Mouse (Mus musculus): Measurements from ENCODE around the gene 2510009E07Rik. TPM values are rescaled to one million over a fixed set of nuclear protein-coding genes. Genes with fewer than 3 reads are reported as not detected.

The 2510009E07Rik gene
- polyA plus RNA-seq, 1 experiment from 2014 or later, result 24.5 TPM

DNA sequence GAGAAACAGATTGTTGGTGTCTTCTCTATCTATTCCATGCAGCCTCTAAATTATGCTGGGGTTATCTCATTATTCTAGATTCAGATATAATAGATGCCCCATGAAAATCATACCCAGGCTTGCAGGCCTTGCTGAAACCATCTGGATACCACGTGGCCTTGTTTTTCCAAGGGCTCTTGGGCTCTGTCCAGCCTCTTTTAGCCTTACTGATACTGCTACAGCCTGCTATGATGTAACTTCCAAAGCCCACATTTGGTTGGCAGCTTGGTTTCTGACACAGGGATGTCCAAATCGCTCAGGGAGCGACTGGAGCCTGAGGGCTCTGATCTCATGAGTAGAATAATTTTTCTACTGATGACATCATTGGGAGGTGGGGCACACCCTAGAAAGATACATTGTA is 48.5 kb downstream of the 2510009E07Rik start:
- H3K4me1 ChIP-seq (ENCODE audit: control insufficient read depth, insufficient read depth, low read length), result peaks cover 36% of the 10 kb centered on the region
- no peak overlapping the region for H3K27ac ChIP-seq (ENCODE audit: low read length)
- 56% methylated on average over 3 of the region's 3 CpGs for WGBS
- no peaks in the 10 kb centered on the region for H3K9me3 ChIP-seq (replicated peaks; ENCODE audit: control insufficient read depth, low read length)
- H3K27me3 ChIP-seq (ENCODE audit: control insufficient read depth, insufficient read depth, low read length), result no peaks in the 10 kb centered on the region
- ATAC-seq (replicated peaks; ENCODE audit: extremely low read depth, insufficient read depth, low FRiP score), result no peak
- H3K36me3 ChIP-seq (ENCODE audit: control insufficient read depth, insufficient read depth), result peaks cover 5% of the 10 kb centered on the region; the same call in 1 of the 2 replicates
- H3K9ac ChIP-seq (ENCODE audit: low read length), result no peak overlapping the region
- H3K4me2 ChIP-seq (ENCODE audit: low read depth, low read length), result no peak overlapping the region
- H3K4me3 ChIP-seq (ENCODE audit: low read length), result no peak overlapping the region

DNA sequence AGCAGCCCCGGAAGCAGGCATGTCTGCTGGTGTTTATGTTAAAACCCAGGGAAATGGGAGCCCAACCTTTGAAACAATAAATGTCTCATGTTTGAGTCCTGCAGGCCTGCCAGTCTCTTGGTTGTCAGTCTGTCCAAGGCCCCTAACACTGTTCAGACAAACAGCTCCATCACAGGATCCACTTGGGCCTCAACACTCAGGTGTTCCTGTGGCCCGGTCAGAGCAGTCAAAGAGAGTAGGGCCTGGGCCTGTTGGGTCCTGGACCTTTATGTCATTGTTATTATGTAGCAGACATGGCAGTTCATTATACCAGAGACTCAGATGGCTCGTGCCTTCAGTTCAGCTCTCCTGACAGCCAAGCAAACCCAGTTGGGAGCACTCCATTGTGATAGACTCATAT is 49.9 kb downstream of the 2510009E07Rik start:
- H3K9me3 ChIP-seq (replicated peaks; ENCODE audit: control insufficient read depth, low read length), result no peaks in the 10 kb centered on the region
- H3K4me3 ChIP-seq (ENCODE audit: low read length), result no peak overlapping the region
- 64% methylated on average over 3 of the region's 3 CpGs for WGBS
- no peak overlapping the region for H3K9ac ChIP-seq (ENCODE audit: low read length)
- ATAC-seq (replicated peaks; ENCODE audit: extremely low read depth, insufficient read depth, low FRiP score), result no peak
- no peak overlapping the region for H3K27ac ChIP-seq (ENCODE audit: low read length)
- no peak overlapping the region; the same call in 1 of the 2 replicates for H3K4me2 ChIP-seq (ENCODE audit: low read depth, low read length)
- peaks cover 36% of the 10 kb centered on the region for H3K4me1 ChIP-seq (ENCODE audit: control insufficient read depth, insufficient read depth, low read length)
- H3K36me3 ChIP-seq (ENCODE audit: control insufficient read depth, insufficient read depth), result peaks cover 5% of the 10 kb centered on the region; the same call in 1 of the 2 replicates
- H3K27me3 ChIP-seq (ENCODE audit: control insufficient read depth, insufficient read depth, low read length), result no peaks in the 10 kb centered on the region

DNA sequence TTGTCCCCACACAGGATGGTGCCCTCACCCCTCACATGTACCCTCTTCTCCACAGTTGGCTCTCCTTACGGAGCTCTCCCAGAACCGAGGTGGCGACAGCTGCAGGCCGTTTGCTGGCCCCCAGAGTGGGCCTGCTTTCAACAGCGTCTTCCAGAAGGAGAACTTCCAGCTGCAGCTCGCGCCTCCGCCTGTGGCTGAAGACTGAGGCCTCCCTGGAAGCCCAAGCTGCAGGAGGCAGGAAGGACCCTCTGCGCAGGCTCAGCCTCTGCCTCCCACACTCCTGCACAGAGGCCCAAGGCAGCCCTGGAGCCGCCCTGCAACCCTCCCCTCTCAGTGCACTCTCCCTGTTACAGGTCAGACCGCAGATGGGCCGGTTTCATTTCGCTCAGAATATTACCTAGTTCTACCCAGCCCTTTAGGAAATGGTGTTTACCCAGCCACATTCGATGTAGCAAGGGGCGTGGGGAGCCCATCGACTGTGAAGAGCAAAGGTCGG is 50.4 kb downstream of the 2510009E07Rik start:
- H3K9ac ChIP-seq (ENCODE audit: low read length), result peak overlapping the region; percentile 16
- peaks cover 3% of the 10 kb centered on the region; the same call in 1 of the 2 replicates for H3K36me3 ChIP-seq (ENCODE audit: control insufficient read depth, insufficient read depth)
- H3K4me3 ChIP-seq (ENCODE audit: low read length), result no peak overlapping the region
- peaks cover 36% of the 10 kb centered on the region for H3K4me1 ChIP-seq (ENCODE audit: control insufficient read depth, insufficient read depth, low read length)
- no peaks in the 10 kb centered on the region for H3K9me3 ChIP-seq (replicated peaks; ENCODE audit: control insufficient read depth, low read length)
- no peak overlapping the region for H3K27ac ChIP-seq (ENCODE audit: low read length)
- no peaks in the 10 kb centered on the region for H3K27me3 ChIP-seq (ENCODE audit: control insufficient read depth, insufficient read depth, low read length)
- peak; percentile 49 for ATAC-seq (replicated peaks; ENCODE audit: extremely low read depth, insufficient read depth, low FRiP score)
- H3K4me2 ChIP-seq (ENCODE audit: low read depth, low read length), result no peak overlapping the region; the same call in 1 of the 2 replicates
- WGBS, result 35% methylated on average over 17 of the region's 17 CpGs

DNA sequence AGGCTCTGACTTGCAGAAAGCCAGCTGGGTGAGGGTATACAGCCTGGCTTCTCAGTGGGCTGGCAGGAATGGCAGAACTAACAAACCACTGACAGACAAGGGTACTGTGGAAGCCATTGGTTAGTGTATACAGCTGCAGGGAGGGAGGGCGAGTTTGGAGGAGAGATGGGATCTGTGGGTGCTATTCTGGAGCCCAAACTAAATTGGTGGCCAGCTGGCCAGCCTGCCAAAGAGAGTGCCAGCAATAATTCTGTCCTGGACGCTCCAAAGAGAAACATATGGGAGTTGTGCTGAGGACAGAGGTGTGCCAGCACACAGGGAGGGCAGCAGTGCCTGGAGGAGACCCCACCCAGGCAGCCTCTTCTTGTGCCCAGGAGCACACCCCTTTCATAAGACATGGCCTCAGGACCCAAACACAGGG is 50.8 kb downstream of the 2510009E07Rik start:
- H3K9me3 ChIP-seq (replicated peaks; ENCODE audit: control insufficient read depth, low read length), result no peaks in the 10 kb centered on the region
- H3K4me3 ChIP-seq (ENCODE audit: low read length), result no peak overlapping the region
- no peak overlapping the region for H3K27ac ChIP-seq (ENCODE audit: low read length)
- WGBS, result 65% methylated on average over 2 of the region's 2 CpGs
- peaks cover 2% of the 10 kb centered on the region; the same call in 1 of the 2 replicates for H3K36me3 ChIP-seq (ENCODE audit: control insufficient read depth, insufficient read depth)
- peaks cover 36% of the 10 kb centered on the region for H3K4me1 ChIP-seq (ENCODE audit: control insufficient read depth, insufficient read depth, low read length)
- H3K4me2 ChIP-seq (ENCODE audit: low read depth, low read length), result no peak overlapping the region
- H3K9ac ChIP-seq (ENCODE audit: low read length), result peak overlapping the region; percentile 16
- no peaks in the 10 kb centered on the region for H3K27me3 ChIP-seq (ENCODE audit: control insufficient read depth, insufficient read depth, low read length)
- ATAC-seq (replicated peaks; ENCODE audit: extremely low read depth, insufficient read depth, low FRiP score), result no peak

DNA sequence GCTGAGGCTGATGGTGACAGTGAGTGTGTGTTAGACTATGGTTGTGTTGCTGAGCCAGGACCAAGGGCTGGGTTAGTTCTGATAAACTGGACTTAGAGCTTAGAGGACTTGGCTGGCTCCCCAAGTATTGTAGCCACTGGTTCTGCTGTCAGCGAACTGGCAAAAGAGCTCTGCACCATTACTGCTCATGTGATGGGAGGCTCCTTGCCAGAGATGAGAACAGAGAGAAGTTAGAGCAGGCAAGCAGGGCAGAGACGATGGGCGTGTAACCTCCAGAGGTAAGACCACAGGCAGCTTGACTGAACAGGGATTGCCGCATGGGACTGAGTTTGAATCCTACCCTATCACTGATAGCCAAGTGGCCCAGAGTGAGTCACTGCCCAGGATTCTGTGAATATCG is 51.6 kb downstream of the 2510009E07Rik start:
- no peak overlapping the region for H3K9ac ChIP-seq (ENCODE audit: low read length)
- H3K9me3 ChIP-seq (replicated peaks; ENCODE audit: control insufficient read depth, low read length), result no peaks in the 10 kb centered on the region
- no peaks in the 10 kb centered on the region; the same call in 1 of the 2 replicates for H3K36me3 ChIP-seq (ENCODE audit: control insufficient read depth, insufficient read depth)
- H3K4me3 ChIP-seq (ENCODE audit: low read length), result no peak overlapping the region
- no peak for ATAC-seq (replicated peaks; ENCODE audit: extremely low read depth, insufficient read depth, low FRiP score)
- no peak overlapping the region for H3K27ac ChIP-seq (ENCODE audit: low read length)
- peaks cover 36% of the 10 kb centered on the region for H3K4me1 ChIP-seq (ENCODE audit: control insufficient read depth, insufficient read depth, low read length)
- H3K27me3 ChIP-seq (ENCODE audit: control insufficient read depth, insufficient read depth, low read length), result no peaks in the 10 kb centered on the region
- WGBS, result 73% methylated on average over 5 of the region's 5 CpGs
- no peak overlapping the region for H3K4me2 ChIP-seq (ENCODE audit: low read depth, low read length)

DNA sequence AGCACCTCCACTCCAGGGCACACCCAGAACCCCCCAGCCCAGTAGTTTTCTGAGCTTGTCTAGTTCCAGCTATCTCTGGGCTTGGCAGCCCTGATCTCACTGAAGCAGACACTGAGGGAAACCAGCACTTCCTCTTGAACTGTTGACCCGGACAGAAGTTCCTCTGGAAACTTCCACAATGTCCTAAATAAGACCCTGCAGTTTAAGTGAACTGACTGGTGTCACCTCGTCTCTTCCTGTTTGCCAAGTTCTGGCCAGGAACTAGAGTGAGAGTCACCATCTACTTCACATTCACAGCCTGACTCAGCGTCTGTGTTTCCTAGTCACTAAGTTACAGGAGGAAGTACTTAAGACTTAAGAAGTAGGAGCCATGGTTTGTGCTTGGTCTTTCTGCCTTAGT is 52.5 kb downstream of the 2510009E07Rik start:
- WGBS, result 42% methylated on average over 3 of the region's 3 CpGs
- H3K36me3 ChIP-seq (ENCODE audit: control insufficient read depth, insufficient read depth), result no peaks in the 10 kb centered on the region; the same call in 1 of the 2 replicates
- H3K4me3 ChIP-seq (ENCODE audit: low read length), result no peak overlapping the region
- no peak overlapping the region for H3K4me2 ChIP-seq (ENCODE audit: low read depth, low read length)
- H3K27ac ChIP-seq (ENCODE audit: low read length), result peak overlapping the region; percentile 51
- H3K27me3 ChIP-seq (ENCODE audit: control insufficient read depth, insufficient read depth, low read length), result no peaks in the 10 kb centered on the region
- no peak overlapping the region for H3K9ac ChIP-seq (ENCODE audit: low read length)
- peaks cover 43% of the 10 kb centered on the region for H3K4me1 ChIP-seq (ENCODE audit: control insufficient read depth, insufficient read depth, low read length)
- no peaks in the 10 kb centered on the region for H3K9me3 ChIP-seq (replicated peaks; ENCODE audit: control insufficient read depth, low read length)
- peak; percentile 37 for ATAC-seq (replicated peaks; ENCODE audit: extremely low read depth, insufficient read depth, low FRiP score)

DNA sequence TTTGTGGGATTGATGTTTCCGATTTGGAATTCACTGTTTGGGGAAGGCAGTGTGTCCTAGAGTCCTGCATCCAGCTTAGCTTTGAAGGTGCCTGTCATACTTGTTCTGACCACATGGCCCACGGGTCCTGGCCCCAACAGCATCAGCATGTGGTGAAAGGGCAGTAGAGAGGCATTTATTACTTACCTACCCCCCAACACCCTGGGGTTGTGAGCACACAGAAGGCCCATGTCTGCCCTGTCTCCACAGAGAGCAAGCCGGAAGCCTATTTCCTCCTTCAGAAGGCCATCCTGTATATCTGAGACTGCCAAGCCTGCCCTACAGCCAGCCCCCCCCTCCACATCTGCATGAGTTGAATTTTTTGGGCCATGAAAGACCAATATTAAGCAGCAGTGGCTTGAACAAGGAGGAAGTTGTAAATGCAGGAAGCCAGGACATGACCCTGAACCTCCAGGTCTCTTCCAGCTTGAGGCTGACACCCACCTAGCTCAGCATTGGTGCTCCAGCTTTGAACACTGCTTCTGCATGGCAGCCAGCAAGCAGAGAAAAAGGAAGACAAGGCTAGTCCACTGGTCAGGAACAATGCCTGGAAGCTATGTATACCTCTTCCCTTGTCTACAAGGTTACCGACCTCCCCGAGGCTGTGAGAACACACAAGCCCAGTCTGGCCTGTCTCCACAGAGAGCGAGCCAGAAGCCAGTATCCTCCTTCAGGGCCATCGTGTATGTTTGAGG is 53.5 kb downstream of the 2510009E07Rik start:
- Histone ChIP-seq H3K9me3 (replicated peaks; ENCODE audit: control insufficient read depth, low read length) (no peaks in the 10 kb centered on the region), H3K36me3 (ENCODE audit: control insufficient read depth, insufficient read depth) (no peaks in the 10 kb centered on the region; the same call in 1 of the 2 replicates), H3K4me1 (ENCODE audit: control insufficient read depth, insufficient read depth, low read length) (peaks cover 42% of the 10 kb centered on the region), H3K27ac (ENCODE audit: low read length) (peak overlapping the region; percentile 51; the same call in 1 of the 2 replicates), H3K4me2 (ENCODE audit: low read depth, low read length) (no peak overlapping the region), H3K27me3 (ENCODE audit: control insufficient read depth, insufficient read depth, low read length) (no peaks in the 10 kb centered on the region), H3K4me3 (ENCODE audit: low read length) (no peak overlapping the region), H3K9ac (ENCODE audit: low read length) (no peak overlapping the region)
- ATAC-seq (replicated peaks; ENCODE audit: extremely low read depth, insufficient read depth, low FRiP score), result no peak
- 73% methylated on average over 7 of the region's 7 CpGs for WGBS

DNA sequence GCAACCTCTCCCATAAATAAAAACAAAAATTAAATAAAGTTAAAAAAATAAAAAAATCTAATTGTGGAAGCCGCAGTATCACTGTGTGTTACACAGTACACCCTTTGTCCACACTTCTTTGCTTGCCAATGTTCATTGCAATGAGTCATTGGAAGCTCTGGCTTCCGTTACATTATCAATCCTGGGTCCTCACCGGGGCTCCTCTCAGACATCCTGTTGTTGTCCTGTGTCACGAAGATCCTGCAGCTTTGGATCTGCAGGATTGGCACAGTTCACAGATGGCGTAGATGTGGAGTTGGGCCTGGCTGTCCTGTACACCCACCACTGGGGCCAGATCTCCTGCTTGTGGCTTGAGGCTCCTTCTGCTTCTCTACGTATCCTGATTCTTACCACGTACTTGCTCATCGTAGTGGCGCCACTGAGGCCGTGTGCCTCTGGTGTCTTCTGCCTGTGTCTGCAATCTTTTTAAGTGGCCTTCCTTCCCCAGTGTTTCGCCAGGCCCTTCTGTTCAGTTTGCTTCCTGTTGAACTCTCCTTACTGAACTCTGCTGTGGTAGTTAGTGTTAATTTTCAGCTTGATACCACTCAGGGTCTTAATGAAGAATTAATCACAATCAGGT is 57.2 kb downstream of the 2510009E07Rik start:
- Histone ChIP-seq H3K4me3 (ENCODE audit: low read length) (no peak overlapping the region), H3K36me3 (ENCODE audit: control insufficient read depth, insufficient read depth) (no peaks in the 10 kb centered on the region), H3K27ac (ENCODE audit: low read length) (peak overlapping the region; percentile 88; the same call in 1 of the 2 replicates), H3K27me3 (ENCODE audit: control insufficient read depth, insufficient read depth, low read length) (no peaks in the 10 kb centered on the region), H3K9me3 (replicated peaks; ENCODE audit: control insufficient read depth, low read length) (no peaks in the 10 kb centered on the region), H3K4me2 (ENCODE audit: low read depth, low read length) (no peak overlapping the region), H3K4me1 (ENCODE audit: control insufficient read depth, insufficient read depth, low read length) (peaks cover 22% of the 10 kb centered on the region), H3K9ac (ENCODE audit: low read length) (no peak overlapping the region)
- 0 out of 2 replicates have a peak, but pooled peaks have one; percentile 43 for ATAC-seq (replicated peaks; ENCODE audit: extremely low read depth, insufficient read depth, low FRiP score)
- WGBS, result 61% methylated on average over 11 of the region's 11 CpGs
